Mouse (Mus musculus): ENCODE measurements around the gene Npas3.

Npas3 gene

GRCm38 (mm10) chr12:53612120-53612519 is 363.6 kb downstream of the Npas3 start:
- DNase-seq, result no peak

GRCm38 (mm10) chr12:53621271-53621670 is 372.8 kb downstream of the Npas3 start:
- DNase-seq, result no peak

- no peak for DNase-seq
Observed at GRCm38 (mm10) chr12:53623793-53624192, 375.3 kb downstream of the Npas3 start.

- no peak for DNase-seq
Observed at GRCm38 (mm10) chr12:53624379-53625021, 376.0 kb downstream of the Npas3 start.

- DNase-seq, result no peak
Observed at GRCm38 (mm10) chr12:53629483-53630120, 381.1 kb downstream of the Npas3 start.

- DNase-seq, result no peak
Observed at GRCm38 (mm10) chr12:53630607-53631006, 382.1 kb downstream of the Npas3 start.

- no peak for DNase-seq
Observed at GRCm38 (mm10) chr12:53631315-53632106, 383.0 kb downstream of the Npas3 start.

GRCm38 (mm10) chr12:53638571-53638970 is 390.1 kb downstream of the Npas3 start:
- DNase-seq, result no peak

GRCm38 (mm10) chr12:53647282-53647681 is 398.8 kb downstream of the Npas3 start:
- DNase-seq, result no peak

GRCm38 (mm10) chr12:53656301-53656700 is 407.8 kb downstream of the Npas3 start:
- no peak for DNase-seq

- DNase-seq, result no peak
Observed at GRCm38 (mm10) chr12:53664084-53664483, 415.6 kb downstream of the Npas3 start.

- no peak for DNase-seq
Observed at GRCm38 (mm10) chr12:53671846-53672245, 423.4 kb downstream of the Npas3 start.

- DNase-seq, result no peak
Observed at GRCm38 (mm10) chr12:53677091-53677630, 428.7 kb downstream of the Npas3 start.

- DNase-seq, result no peak
Observed at GRCm38 (mm10) chr12:53678166-53678565, 429.7 kb downstream of the Npas3 start.

GRCm38 (mm10) chr12:53679161-53679560 is 430.7 kb downstream of the Npas3 start:
- no peak for DNase-seq

GRCm38 (mm10) chr12:53680501-53680900 is 432.0 kb downstream of the Npas3 start:
- no peak for DNase-seq

- DNase-seq, result no peak
Observed at GRCm38 (mm10) chr12:53682036-53682435, 433.6 kb downstream of the Npas3 start.

- no peak for DNase-seq
Observed at GRCm38 (mm10) chr12:53692471-53692870, 444.0 kb downstream of the Npas3 start.

GRCm38 (mm10) chr12:53694346-53694745 is 445.9 kb downstream of the Npas3 start:
- no peak for DNase-seq

GRCm38 (mm10) chr12:53695324-53695723 is 446.8 kb downstream of the Npas3 start:
- no peak for DNase-seq

- DNase-seq, result no peak
Observed at GRCm38 (mm10) chr12:53697645-53698044, 449.2 kb downstream of the Npas3 start.

- no peak for DNase-seq
Observed at GRCm38 (mm10) chr12:53698483-53699227, 450.2 kb downstream of the Npas3 start.

GRCm38 (mm10) chr12:53719896-53720295 is 471.4 kb downstream of the Npas3 start:
- DNase-seq, result peak; percentile 6

All from right cerebral cortex, postnatal 4 days (tissue).